Mouse (Mus musculus): ENCODE data around the gene Zfand3. TPM values are rescaled to one million over a fixed set of nuclear protein-coding genes. Genes with fewer than 3 reads are reported as not detected.

The Zfand3 gene
- polyA plus RNA-seq, 1 experiment from 2014 or later = 47.2 TPM

DNA sequence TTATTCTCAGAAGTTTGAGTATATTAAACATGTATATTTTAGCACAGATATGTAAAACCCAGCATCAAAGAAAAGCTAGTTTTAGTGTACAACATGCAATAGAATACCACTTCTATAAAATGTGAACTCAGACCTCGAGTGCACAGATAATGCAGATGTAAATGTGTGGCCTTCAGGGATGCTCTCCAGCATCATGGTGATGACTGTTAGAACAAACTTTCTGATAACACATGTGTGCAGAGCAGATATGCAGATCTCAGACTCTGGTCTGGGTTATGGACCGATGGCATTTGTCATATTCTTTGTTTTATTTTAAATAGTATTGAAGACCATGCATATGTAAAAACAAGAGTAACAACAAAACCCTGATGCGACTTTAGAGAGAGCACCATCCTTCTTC is 117.7 kb downstream of the Zfand3 start:
- no peak overlapping the region for H3K4me3 ChIP-seq (ENCODE audit: low read depth, low read length)
- no peak for ATAC-seq (ENCODE audit: insufficient number of reproducible peaks, insufficient read depth, low FRiP score, low read depth)

DNA sequence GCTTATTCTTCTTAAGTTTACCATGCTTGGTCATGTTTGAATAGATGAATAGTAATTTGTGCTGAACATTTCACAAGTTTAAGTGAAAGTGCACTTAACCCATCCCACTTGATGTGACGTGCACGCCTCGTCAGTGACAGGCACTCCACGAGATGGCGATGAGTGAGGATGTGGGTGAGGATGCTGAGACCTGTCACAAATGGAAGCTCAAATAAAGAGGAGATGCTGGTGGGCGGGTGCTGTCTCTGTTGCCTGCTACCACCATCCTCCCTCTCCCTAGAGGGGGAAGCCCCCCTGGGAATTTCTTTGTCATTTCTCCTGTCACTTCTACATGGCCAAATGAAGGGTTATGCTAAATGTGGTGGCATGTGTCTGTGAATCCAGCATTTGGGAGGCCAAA is 123.9 kb downstream of the Zfand3 start:
- no peak overlapping the region for H3K9ac ChIP-seq (replicated peaks; ENCODE audit: low read depth, low read length)
- no peak overlapping the region for H3K4me2 ChIP-seq (replicated peaks; ENCODE audit: low read depth, low read length)
- H3K9me3 ChIP-seq (ENCODE audit: control insufficient read depth, low read depth, low read length) = no peaks in the 10 kb centered on the region
- no peaks in the 10 kb centered on the region for H3K36me3 ChIP-seq (ENCODE audit: control insufficient read depth, insufficient read depth, low read length)
- no peak for ATAC-seq (ENCODE audit: insufficient number of reproducible peaks, insufficient read depth, low FRiP score, low read depth)
- H3K4me3 ChIP-seq (ENCODE audit: low read depth, low read length) = no peak overlapping the region
- H3K4me1 ChIP-seq (ENCODE audit: control insufficient read depth, insufficient read depth, low read length) = 0 out of 2 replicates have a peak, but pooled peaks cover 8% of the 10 kb centered on the region
- no peak overlapping the region for H3K27ac ChIP-seq (ENCODE audit: low read length)
- no peaks in the 10 kb centered on the region for H3K27me3 ChIP-seq (ENCODE audit: control insufficient read depth, insufficient read depth, low read length)
- WGBS = 72% methylated on average over 6 of the region's 6 CpGs

More for the DNA sequence above, 117.7 kb downstream of the Zfand3 start:
- H3K27ac ChIP-seq (ENCODE audit: low read length) = no peak overlapping the region
- H3K36me3 ChIP-seq (ENCODE audit: control insufficient read depth, insufficient read depth, low read length) = no peaks in the 10 kb centered on the region
- WGBS = 89% methylated on average over 3 of the region's 3 CpGs
- no peaks in the 10 kb centered on the region for H3K27me3 ChIP-seq (ENCODE audit: control insufficient read depth, insufficient read depth, low read length)
- H3K4me2 ChIP-seq (replicated peaks; ENCODE audit: low read depth, low read length) = no peak overlapping the region
- H3K9me3 ChIP-seq (ENCODE audit: control insufficient read depth, low read depth, low read length) = no peaks in the 10 kb centered on the region
- H3K9ac ChIP-seq (replicated peaks; ENCODE audit: low read depth, low read length) = no peak overlapping the region
- no peaks in the 10 kb centered on the region for H3K4me1 ChIP-seq (ENCODE audit: control insufficient read depth, insufficient read depth, low read length)

DNA sequence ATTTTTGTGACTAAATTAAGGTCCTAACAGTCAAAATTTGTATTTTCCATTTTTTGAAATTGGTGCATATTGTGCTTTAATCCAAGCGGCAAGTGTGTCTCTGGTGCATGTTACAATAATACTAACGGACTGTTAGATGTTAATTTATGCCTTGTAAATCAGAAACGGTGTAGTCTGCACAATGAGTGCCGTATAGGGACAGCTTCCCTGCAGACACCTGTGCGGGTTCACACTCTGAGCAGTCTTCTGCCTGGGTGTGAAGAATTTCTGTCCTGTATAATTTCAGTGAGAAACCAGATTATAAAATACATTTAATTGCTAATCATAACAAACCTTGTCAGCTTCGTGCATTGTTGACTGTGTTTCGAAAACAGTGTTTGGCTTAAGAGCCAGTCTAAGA is 124.7 kb downstream of the Zfand3 start:
- Histone ChIP-seq H3K4me3 (ENCODE audit: low read depth, low read length) (no peak overlapping the region), H3K27ac (ENCODE audit: low read length) (no peak overlapping the region), H3K9ac (replicated peaks; ENCODE audit: low read depth, low read length) (no peak overlapping the region), H3K4me1 (ENCODE audit: control insufficient read depth, insufficient read depth, low read length) (0 out of 2 replicates have a peak, but pooled peaks cover 8% of the 10 kb centered on the region), H3K9me3 (ENCODE audit: control insufficient read depth, low read depth, low read length) (no peaks in the 10 kb centered on the region), H3K4me2 (replicated peaks; ENCODE audit: low read depth, low read length) (no peak overlapping the region), H3K36me3 (ENCODE audit: control insufficient read depth, insufficient read depth, low read length) (no peaks in the 10 kb centered on the region), H3K27me3 (ENCODE audit: control insufficient read depth, insufficient read depth, low read length) (no peaks in the 10 kb centered on the region)
- WGBS = 86% methylated on average over 7 of the region's 7 CpGs
- ATAC-seq (ENCODE audit: insufficient number of reproducible peaks, insufficient read depth, low FRiP score, low read depth) = no peak

DNA sequence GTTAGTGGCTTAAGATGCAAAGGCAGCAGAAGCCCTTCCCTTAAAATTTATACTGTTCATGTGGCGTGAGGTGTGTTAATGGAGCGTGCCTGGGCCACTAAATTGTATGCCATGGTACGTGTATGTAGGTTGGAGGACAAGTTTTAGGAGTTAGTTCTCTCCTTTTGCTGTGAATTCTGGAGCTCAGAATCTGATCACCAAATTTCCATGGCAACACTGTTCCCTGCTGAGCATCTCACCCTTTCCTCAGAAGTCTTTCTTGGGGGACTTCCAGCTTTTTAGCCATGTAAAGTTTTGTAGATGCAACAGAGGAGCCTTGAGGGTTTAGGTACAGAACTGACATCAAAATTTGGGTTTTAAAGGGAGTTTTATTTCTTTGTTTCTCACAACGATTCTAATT is 125.8 kb downstream of the Zfand3 start:
- no peak overlapping the region for H3K27ac ChIP-seq (ENCODE audit: low read length)
- ATAC-seq (ENCODE audit: insufficient number of reproducible peaks, insufficient read depth, low FRiP score, low read depth) = no peak

DNA sequence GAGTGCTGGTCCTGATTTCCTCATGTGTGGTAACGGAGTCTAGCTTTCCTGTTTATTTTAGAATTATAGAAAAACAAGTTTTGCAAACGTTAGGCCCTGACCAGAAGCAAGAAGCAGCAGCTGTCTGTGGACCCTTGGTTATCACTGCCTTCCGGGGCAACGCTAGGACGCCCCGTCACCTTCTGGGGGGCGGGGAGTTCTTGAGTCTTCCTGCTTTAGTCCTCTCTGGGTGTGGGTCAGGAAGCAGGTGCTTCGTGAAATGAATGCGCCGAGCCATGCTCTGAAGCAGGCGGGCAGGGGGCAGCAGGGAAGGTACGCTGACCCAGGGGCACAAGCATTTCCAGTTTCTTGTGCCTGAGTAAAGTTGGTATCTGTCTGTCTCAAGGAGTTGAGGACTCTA is 129.1 kb downstream of the Zfand3 start:
- H3K9me3 ChIP-seq (ENCODE audit: control insufficient read depth, low read depth, low read length) = no peaks in the 10 kb centered on the region

More for the DNA sequence above, 125.8 kb downstream of the Zfand3 start:
- H3K9me3 ChIP-seq (ENCODE audit: control insufficient read depth, low read depth, low read length) = no peaks in the 10 kb centered on the region
- 0 out of 2 replicates have a peak, but pooled peaks cover 8% of the 10 kb centered on the region for H3K4me1 ChIP-seq (ENCODE audit: control insufficient read depth, insufficient read depth, low read length)
- 89% methylated on average over 4 of the region's 4 CpGs for WGBS
- no peaks in the 10 kb centered on the region for H3K27me3 ChIP-seq (ENCODE audit: control insufficient read depth, insufficient read depth, low read length)
- no peak overlapping the region for H3K4me3 ChIP-seq (ENCODE audit: low read depth, low read length)
- H3K9ac ChIP-seq (replicated peaks; ENCODE audit: low read depth, low read length) = no peak overlapping the region
- no peak overlapping the region for H3K4me2 ChIP-seq (replicated peaks; ENCODE audit: low read depth, low read length)
- no peaks in the 10 kb centered on the region for H3K36me3 ChIP-seq (ENCODE audit: control insufficient read depth, insufficient read depth, low read length)

DNA sequence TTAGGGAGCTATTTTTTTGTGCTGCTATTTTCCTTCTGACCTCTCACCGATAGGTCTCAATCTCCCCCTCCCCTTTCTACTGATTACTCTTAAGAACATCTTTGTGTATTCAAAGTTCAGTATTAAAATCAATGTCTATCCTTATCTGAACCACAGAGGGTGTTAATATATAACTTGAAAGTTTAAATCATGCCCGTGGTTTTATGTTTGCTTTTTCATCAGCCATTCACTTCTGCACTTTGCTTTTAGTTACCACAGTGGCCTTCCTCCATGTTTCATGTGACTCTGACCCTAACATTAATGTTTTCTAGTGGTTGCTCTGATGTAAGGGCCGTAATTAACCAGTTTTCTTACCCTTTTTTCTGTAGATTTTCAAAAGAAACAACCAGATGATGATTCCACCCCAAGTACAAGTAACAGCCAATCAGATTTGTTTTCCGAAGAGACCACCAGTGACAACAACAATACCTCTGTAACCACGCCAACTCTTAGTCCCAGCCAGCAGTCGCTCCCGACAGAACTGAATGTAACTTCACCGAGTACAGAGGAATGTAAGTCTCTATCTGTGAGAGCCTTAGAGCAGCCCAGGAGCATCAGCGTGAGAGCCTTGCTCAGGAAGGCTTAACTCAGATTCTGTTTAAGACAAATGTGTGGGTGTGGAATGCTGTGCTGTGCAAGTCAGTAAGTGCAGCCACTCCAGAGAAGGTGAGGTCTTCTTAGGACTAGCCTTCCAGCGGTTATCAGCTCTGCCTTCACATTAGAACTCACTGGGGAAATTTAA is 130.6 kb downstream of the Zfand3 start:
- 64% methylated on average over 10 of the region's 10 CpGs for WGBS
- Histone ChIP-seq H3K9me3 (ENCODE audit: control insufficient read depth, low read depth, low read length) (no peaks in the 10 kb centered on the region), H3K4me1 (ENCODE audit: control insufficient read depth, insufficient read depth, low read length) (peaks cover 7% of the 10 kb centered on the region; the same call in 1 of the 2 replicates), H3K36me3 (ENCODE audit: control insufficient read depth, insufficient read depth, low read length) (no peaks in the 10 kb centered on the region; the same call in 1 of the 2 replicates), H3K27ac (ENCODE audit: low read length) (peak overlapping the region; percentile 35; the same call in 1 of the 2 replicates), H3K9ac (replicated peaks; ENCODE audit: low read depth, low read length) (no peak overlapping the region), H3K4me2 (replicated peaks; ENCODE audit: low read depth, low read length) (no peak overlapping the region), H3K27me3 (ENCODE audit: control insufficient read depth, insufficient read depth, low read length) (no peaks in the 10 kb centered on the region), H3K4me3 (ENCODE audit: low read depth, low read length) (no peak overlapping the region)
- ATAC-seq (ENCODE audit: insufficient number of reproducible peaks, insufficient read depth, low FRiP score, low read depth) = peak; percentile 37; the same call in 1 of the 2 replicates

More for the DNA sequence above, 129.1 kb downstream of the Zfand3 start:
- H3K27ac ChIP-seq (ENCODE audit: low read length) = no peak overlapping the region; the same call in 1 of the 2 replicates
- ATAC-seq (ENCODE audit: insufficient number of reproducible peaks, insufficient read depth, low FRiP score, low read depth) = no peak
- H3K27me3 ChIP-seq (ENCODE audit: control insufficient read depth, insufficient read depth, low read length) = no peaks in the 10 kb centered on the region
- no peaks in the 10 kb centered on the region; the same call in 1 of the 2 replicates for H3K36me3 ChIP-seq (ENCODE audit: control insufficient read depth, insufficient read depth, low read length)
- no peak overlapping the region for H3K9ac ChIP-seq (replicated peaks; ENCODE audit: low read depth, low read length)
- no peak overlapping the region for H3K4me2 ChIP-seq (replicated peaks; ENCODE audit: low read depth, low read length)
- peaks cover 11% of the 10 kb centered on the region; the same call in 1 of the 2 replicates for H3K4me1 ChIP-seq (ENCODE audit: control insufficient read depth, insufficient read depth, low read length)
- WGBS = 63% methylated on average over 12 of the region's 12 CpGs
- H3K4me3 ChIP-seq (ENCODE audit: low read depth, low read length) = no peak overlapping the region

DNA sequence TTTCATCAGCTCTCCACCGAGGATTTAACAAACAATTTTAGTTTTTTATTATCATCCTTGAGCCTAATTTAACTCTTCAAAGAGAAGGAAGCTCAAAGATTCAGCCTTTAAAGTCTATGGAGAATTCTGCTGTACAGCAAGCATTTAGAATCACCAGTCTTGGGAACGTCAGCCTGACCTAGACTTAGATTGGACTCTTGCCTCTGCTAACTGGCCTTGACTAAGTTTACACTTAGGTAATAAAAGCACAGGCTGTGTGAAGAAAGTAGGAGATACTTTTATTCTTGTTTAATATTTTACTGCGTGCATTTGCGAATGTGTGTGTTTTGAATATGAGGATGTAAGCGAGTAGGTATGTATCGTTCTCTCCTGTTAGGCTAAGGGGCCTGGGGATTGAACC is 131.4 kb downstream of the Zfand3 start:
- no peaks in the 10 kb centered on the region for H3K9me3 ChIP-seq (ENCODE audit: control insufficient read depth, low read depth, low read length)
- H3K4me1 ChIP-seq (ENCODE audit: control insufficient read depth, insufficient read depth, low read length) = peaks cover 3% of the 10 kb centered on the region; the same call in 1 of the 2 replicates
- WGBS = 81% methylated on average over 6 of the region's 6 CpGs
- H3K36me3 ChIP-seq (ENCODE audit: control insufficient read depth, insufficient read depth, low read length) = no peaks in the 10 kb centered on the region; the same call in 1 of the 2 replicates
- ATAC-seq (ENCODE audit: insufficient number of reproducible peaks, insufficient read depth, low FRiP score, low read depth) = no peak
- H3K4me3 ChIP-seq (ENCODE audit: low read depth, low read length) = no peak overlapping the region
- no peaks in the 10 kb centered on the region for H3K27me3 ChIP-seq (ENCODE audit: control insufficient read depth, insufficient read depth, low read length)
- no peak overlapping the region for H3K9ac ChIP-seq (replicated peaks; ENCODE audit: low read depth, low read length)
- no peak overlapping the region; the same call in 1 of the 2 replicates for H3K27ac ChIP-seq (ENCODE audit: low read length)
- H3K4me2 ChIP-seq (replicated peaks; ENCODE audit: low read depth, low read length) = no peak overlapping the region

DNA sequence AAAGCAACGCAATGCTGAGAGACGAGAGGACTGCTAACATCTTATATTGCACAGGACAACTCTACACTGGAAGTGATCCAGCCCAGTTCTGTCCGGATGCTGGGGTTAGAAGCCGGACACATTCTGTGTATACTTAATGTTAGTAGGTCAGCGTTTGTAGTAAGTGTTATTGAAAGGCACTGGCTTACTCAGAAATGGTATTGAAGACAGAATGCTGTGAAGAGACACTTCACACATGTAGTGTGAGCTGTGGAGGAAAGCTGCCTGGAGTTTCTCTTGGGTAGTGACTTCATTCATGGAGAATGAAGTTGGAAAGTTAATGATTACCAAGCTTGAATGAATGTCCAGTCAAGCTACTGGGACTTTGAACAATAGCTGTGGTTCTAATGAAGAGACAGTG is 132.2 kb downstream of the Zfand3 start:
- Histone ChIP-seq H3K27ac (ENCODE audit: low read length) (no peak overlapping the region), H3K9me3 (ENCODE audit: control insufficient read depth, low read depth, low read length) (no peaks in the 10 kb centered on the region), H3K4me2 (replicated peaks; ENCODE audit: low read depth, low read length) (no peak overlapping the region), H3K9ac (replicated peaks; ENCODE audit: low read depth, low read length) (no peak overlapping the region), H3K27me3 (ENCODE audit: control insufficient read depth, insufficient read depth, low read length) (no peaks in the 10 kb centered on the region), H3K4me1 (ENCODE audit: control insufficient read depth, insufficient read depth, low read length) (peaks cover 3% of the 10 kb centered on the region; the same call in 1 of the 2 replicates), H3K4me3 (ENCODE audit: low read depth, low read length) (no peak overlapping the region), H3K36me3 (ENCODE audit: control insufficient read depth, insufficient read depth, low read length) (no peaks in the 10 kb centered on the region; the same call in 1 of the 2 replicates)
- WGBS = 71% methylated on average over 5 of the region's 5 CpGs
- no peak for ATAC-seq (ENCODE audit: insufficient number of reproducible peaks, insufficient read depth, low FRiP score, low read depth)
